Mouse (Mus musculus) frontal cortex, postnatal 25 days (tissue): ENCODE data around the gene Zfhx3.

Experiments used
- DNase-seq, 2 experiments: peaks; one replicate each; pipeline ENCODE4 v3.0.0; 2022; ENCODE audit warnings: low spot score in 2 of 2

Gene Zfhx3

GRCm38 (mm10) chr8:108993718-108994117 is 1051.3 kb downstream of the Zfhx3 start:
- DNase-seq = no peak

GRCm38 (mm10) chr8:108994187-108994586 is 1051.7 kb downstream of the Zfhx3 start:
- no peak for DNase-seq

- no peak for DNase-seq
Observed at GRCm38 (mm10) chr8:108994880-108995279, 1052.4 kb downstream of the Zfhx3 start.

GRCm38 (mm10) chr8:108997334-108997733 is 1054.9 kb downstream of the Zfhx3 start:
- DNase-seq = no peak

- DNase-seq = no peak
Observed at GRCm38 (mm10) chr8:108999297-109000249, 1057.1 kb downstream of the Zfhx3 start.

- no peak for DNase-seq
Observed at GRCm38 (mm10) chr8:109001031-109001430, 1058.6 kb downstream of the Zfhx3 start.

GRCm38 (mm10) chr8:109001923-109002322 is 1059.5 kb downstream of the Zfhx3 start:
- no peak for DNase-seq

GRCm38 (mm10) chr8:109006986-109007385 is 1064.5 kb downstream of the Zfhx3 start:
- DNase-seq = no peak
